Mouse (Mus musculus): Measurements from ENCODE around the gene Myl6b. TPM values are rescaled to one million over a fixed set of nuclear protein-coding genes. Genes with fewer than 3 reads are reported as not detected.
A peak's percentile ranks its signal among the peaks of the same experiment; 100 is the strongest.

The Myl6b gene
- polyA plus RNA-seq, 1 experiment from 2014 or later = 7.0 TPM

DNA sequence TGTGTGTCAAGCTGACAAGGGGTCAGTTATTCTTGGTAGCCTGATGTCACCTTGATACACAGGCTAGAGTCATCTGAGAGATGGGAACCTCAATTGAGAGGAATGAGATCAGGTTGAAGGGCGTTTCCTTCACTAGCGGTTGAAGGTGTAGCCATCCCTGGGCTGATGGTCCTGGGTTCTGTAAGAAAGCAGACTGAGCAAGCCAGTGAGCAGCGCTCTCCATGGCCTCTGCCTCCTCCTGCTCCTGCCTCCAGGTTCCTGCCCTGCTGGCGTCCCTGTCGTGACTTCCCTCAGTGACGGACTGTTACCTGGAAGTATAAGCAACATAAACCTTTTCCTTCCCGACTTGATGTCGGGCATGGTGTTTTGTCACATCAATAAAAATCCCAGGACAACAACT is 5.0 kb upstream of the Myl6b start:
- Histone ChIP-seq H3K4me1 (peaks cover 11% of the 10 kb centered on the region; the same call in 1 of the 2 replicates), H3K9me3 (replicated peaks) (no peaks in the 10 kb centered on the region), H3K9ac (replicated peaks) (no peak overlapping the region), H3K27ac (replicated peaks) (no peak overlapping the region), H3K4me2 (no peak overlapping the region), H3K4me3 (replicated peaks) (no peak overlapping the region), H3K27me3 (replicated peaks) (no peaks in the 10 kb centered on the region), H3K36me3 (no peaks in the 10 kb centered on the region)
- no peak for ATAC-seq (ENCODE audit: low FRiP score)
- 79% methylated on average over 8 of the region's 8 CpGs for WGBS

DNA sequence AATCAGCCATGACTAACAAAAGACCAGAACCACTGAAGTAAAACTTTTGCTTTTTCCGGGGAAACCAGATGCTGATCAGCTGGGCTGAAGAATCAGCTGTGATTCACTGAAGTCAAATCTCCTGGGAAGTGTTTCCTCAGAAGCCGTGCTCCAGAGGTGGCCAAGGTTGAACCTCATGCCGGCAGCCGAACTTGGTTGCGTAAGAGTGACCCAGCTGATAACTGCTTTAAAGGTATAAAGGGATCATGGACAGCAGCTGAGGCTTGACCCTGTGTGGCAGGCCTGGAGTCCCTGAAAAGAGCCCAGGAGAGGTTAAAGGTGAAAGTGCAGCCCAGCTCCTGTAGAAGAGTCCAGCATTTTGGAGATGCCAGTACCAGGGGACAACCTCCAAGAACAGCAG is 3.9 kb upstream of the Myl6b start:
- WGBS = 87% methylated on average over 5 of the region's 5 CpGs
- no peak for ATAC-seq (ENCODE audit: low FRiP score)
- H3K4me1 ChIP-seq = peaks cover 22% of the 10 kb centered on the region

GRCm38 (mm10) chr10:128499116-128499671 is 709 bp upstream of the Myl6b start:
- Histone ChIP-seq H3K27me3 (replicated peaks) (no peaks in the 10 kb centered on the region), H3K4me1 (peaks cover 40% of the 10 kb centered on the region), H3K4me3 (replicated peaks) (peak overlapping the region; percentile 62), H3K27ac (replicated peaks) (peak overlapping the region; percentile 82), H3K9me3 (replicated peaks) (no peaks in the 10 kb centered on the region), H3K36me3 (no peaks in the 10 kb centered on the region), H3K9ac (replicated peaks) (peak overlapping the region; percentile 56), H3K4me2 (peak overlapping the region; percentile 85)
- peak; percentile 8; the same call in 1 of the 2 replicates for ATAC-seq (ENCODE audit: low FRiP score)
- WGBS = 2% methylated on average over 21 of the region's 21 CpGs

More for the DNA sequence above, 3.9 kb upstream of the Myl6b start:
- H3K36me3 ChIP-seq = no peaks in the 10 kb centered on the region
- no peaks in the 10 kb centered on the region for H3K9me3 ChIP-seq (replicated peaks)
- no peak overlapping the region for H3K4me3 ChIP-seq (replicated peaks)
- H3K9ac ChIP-seq (replicated peaks) = no peak overlapping the region
- no peak overlapping the region for H3K27ac ChIP-seq (replicated peaks)
- no peaks in the 10 kb centered on the region for H3K27me3 ChIP-seq (replicated peaks)
- no peak overlapping the region for H3K4me2 ChIP-seq

DNA sequence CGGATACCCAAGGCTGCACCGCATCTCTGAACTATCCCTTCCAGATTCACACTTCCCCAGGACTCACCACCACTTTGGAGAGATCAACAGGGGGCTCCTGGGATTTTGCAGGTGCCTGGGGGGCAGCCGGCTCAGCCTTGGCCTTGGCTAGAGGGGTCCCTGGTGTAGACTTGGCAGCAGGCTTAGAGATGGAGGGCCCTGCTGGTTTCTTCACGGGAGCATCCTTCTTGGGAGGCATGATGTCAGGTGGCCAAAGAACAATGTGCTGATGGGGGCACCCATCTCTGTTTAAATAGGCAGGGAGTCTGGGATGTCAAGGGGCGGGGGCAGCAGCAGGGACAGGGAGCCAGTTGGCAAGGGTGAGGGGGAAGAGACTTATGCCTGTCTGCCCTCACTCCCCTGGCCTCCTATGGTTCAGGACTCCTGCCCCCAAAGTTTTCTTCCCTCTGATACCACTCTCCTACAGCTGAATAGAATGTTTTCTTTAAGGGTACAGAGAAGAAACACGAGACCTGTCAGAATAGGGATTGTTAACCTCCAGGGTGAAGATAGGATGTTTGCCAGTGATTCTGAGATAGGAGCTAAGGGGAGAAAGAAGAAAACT is 1.2 kb downstream of the Myl6b start:
- H3K27ac ChIP-seq (replicated peaks) = no peak overlapping the region
- H3K9ac ChIP-seq (replicated peaks) = 0 out of 2 replicates have a peak overlapping the region, but pooled peaks have one; percentile 56
- peaks cover 45% of the 10 kb centered on the region for H3K4me1 ChIP-seq
- 42% methylated on average over 6 of the region's 6 CpGs for WGBS
- no peaks in the 10 kb centered on the region for H3K27me3 ChIP-seq (replicated peaks)
- H3K9me3 ChIP-seq (replicated peaks) = no peaks in the 10 kb centered on the region
- H3K36me3 ChIP-seq = no peaks in the 10 kb centered on the region
- ATAC-seq (ENCODE audit: low FRiP score) = no peak
- peak overlapping the region; percentile 85 for H3K4me2 ChIP-seq
- 0 out of 2 replicates have a peak overlapping the region, but pooled peaks have one; percentile 62 for H3K4me3 ChIP-seq (replicated peaks)

GRCm38 (mm10) chr10:128496509-128497077 is 1.9 kb downstream of the Myl6b start:
- Histone ChIP-seq H3K27ac (replicated peaks) (no peak overlapping the region), H3K4me3 (replicated peaks) (no peak overlapping the region), H3K27me3 (replicated peaks) (no peaks in the 10 kb centered on the region), H3K4me2 (0 out of 2 replicates have a peak overlapping the region, but pooled peaks have one; percentile 85), H3K4me1 (peaks cover 51% of the 10 kb centered on the region), H3K36me3 (no peaks in the 10 kb centered on the region), H3K9ac (replicated peaks) (0 out of 2 replicates have a peak overlapping the region, but pooled peaks have one; percentile 56), H3K9me3 (replicated peaks) (no peaks in the 10 kb centered on the region)
- WGBS = 44% methylated on average over 6 of the region's 6 CpGs
- no peak for ATAC-seq (ENCODE audit: low FRiP score)

DNA sequence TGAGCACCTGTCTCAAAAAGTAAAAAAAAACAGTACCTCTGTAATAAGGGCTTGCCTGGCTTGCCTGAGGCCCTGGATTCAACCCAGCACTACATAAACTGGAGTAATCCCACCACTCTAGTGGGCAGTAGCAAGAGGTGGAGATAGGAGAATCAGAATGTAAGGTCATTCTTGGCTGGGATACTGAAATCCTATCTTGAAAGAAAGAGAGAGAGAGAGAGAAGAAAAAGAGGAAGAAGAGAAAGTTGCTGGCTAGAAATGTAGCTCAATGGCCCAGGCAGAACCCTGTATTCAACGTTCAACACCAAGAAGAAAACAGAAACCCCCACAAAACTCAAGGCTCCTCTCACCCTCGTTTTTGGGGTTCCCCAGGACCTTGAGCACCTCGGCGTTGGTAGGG is 2.6 kb downstream of the Myl6b start:
- WGBS = 86% methylated on average over 4 of the region's 4 CpGs
- H3K9me3 ChIP-seq (replicated peaks) = no peaks in the 10 kb centered on the region
- H3K4me1 ChIP-seq = peaks cover 58% of the 10 kb centered on the region
- H3K4me2 ChIP-seq = no peak overlapping the region
- H3K4me3 ChIP-seq (replicated peaks) = no peak overlapping the region
- ATAC-seq (ENCODE audit: low FRiP score) = no peak
- peaks cover 7% of the 10 kb centered on the region for H3K36me3 ChIP-seq
- H3K9ac ChIP-seq (replicated peaks) = no peak overlapping the region
- no peak overlapping the region for H3K27ac ChIP-seq (replicated peaks)
- H3K27me3 ChIP-seq (replicated peaks) = no peaks in the 10 kb centered on the region

GRCm38 (mm10) chr10:128495270-128495669 is 3.2 kb downstream of the Myl6b start:
- H3K9ac ChIP-seq (replicated peaks) = no peak overlapping the region
- peaks cover 13% of the 10 kb centered on the region for H3K36me3 ChIP-seq
- peaks cover 63% of the 10 kb centered on the region for H3K4me1 ChIP-seq
- 81% methylated on average over 2 of the region's 2 CpGs for WGBS
- H3K4me3 ChIP-seq (replicated peaks) = peak overlapping the region; percentile 86; the same call in 1 of the 2 replicates
- H3K4me2 ChIP-seq = peak overlapping the region; percentile 73
- 0 out of 2 replicates have a peak overlapping the region, but pooled peaks have one; percentile 98 for H3K27ac ChIP-seq (replicated peaks)
- no peaks in the 10 kb centered on the region for H3K27me3 ChIP-seq (replicated peaks)
- no peaks in the 10 kb centered on the region for H3K9me3 ChIP-seq (replicated peaks)
- ATAC-seq (ENCODE audit: low FRiP score) = no peak

DNA sequence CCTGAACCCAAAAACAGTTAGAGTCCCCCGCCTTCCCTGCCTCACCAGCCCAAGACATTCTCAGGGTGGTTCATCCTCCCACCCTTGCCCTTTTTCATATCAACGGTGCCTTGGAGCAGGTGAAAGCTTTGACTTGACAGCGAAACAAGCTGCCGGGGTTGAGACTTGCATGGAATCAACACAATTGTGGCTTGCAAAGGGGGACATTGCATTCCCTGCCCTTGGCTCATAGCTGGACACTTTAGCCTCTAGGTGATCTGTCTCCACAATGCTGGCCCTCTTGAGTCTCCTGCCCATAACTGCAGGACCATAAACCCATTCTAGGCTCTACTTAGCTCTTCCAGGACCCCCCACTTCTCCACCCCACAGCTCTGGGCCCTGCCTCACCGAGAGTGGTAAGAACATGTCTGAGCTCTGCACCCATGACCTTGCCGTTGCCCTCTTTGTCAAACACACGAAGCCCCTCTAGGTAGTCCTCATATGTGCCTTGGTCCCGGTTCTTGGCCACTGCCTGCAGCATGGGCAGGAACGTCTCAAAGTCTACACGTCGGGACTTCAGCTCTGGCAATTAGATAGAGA is 3.7 kb downstream of the Myl6b start:
- 59% methylated on average over 11 of the region's 11 CpGs for WGBS
- peak overlapping the region; percentile 98 for H3K27ac ChIP-seq (replicated peaks)
- peaks cover 18% of the 10 kb centered on the region for H3K36me3 ChIP-seq
- peak overlapping the region; percentile 86 for H3K4me3 ChIP-seq (replicated peaks)
- H3K9ac ChIP-seq (replicated peaks) = peak overlapping the region; percentile 81
- no peaks in the 10 kb centered on the region for H3K9me3 ChIP-seq (replicated peaks)
- peaks cover 68% of the 10 kb centered on the region for H3K4me1 ChIP-seq
- no peak for ATAC-seq (ENCODE audit: low FRiP score)
- no peaks in the 10 kb centered on the region for H3K27me3 ChIP-seq (replicated peaks)
- H3K4me2 ChIP-seq = peak overlapping the region; percentile 73

DNA sequence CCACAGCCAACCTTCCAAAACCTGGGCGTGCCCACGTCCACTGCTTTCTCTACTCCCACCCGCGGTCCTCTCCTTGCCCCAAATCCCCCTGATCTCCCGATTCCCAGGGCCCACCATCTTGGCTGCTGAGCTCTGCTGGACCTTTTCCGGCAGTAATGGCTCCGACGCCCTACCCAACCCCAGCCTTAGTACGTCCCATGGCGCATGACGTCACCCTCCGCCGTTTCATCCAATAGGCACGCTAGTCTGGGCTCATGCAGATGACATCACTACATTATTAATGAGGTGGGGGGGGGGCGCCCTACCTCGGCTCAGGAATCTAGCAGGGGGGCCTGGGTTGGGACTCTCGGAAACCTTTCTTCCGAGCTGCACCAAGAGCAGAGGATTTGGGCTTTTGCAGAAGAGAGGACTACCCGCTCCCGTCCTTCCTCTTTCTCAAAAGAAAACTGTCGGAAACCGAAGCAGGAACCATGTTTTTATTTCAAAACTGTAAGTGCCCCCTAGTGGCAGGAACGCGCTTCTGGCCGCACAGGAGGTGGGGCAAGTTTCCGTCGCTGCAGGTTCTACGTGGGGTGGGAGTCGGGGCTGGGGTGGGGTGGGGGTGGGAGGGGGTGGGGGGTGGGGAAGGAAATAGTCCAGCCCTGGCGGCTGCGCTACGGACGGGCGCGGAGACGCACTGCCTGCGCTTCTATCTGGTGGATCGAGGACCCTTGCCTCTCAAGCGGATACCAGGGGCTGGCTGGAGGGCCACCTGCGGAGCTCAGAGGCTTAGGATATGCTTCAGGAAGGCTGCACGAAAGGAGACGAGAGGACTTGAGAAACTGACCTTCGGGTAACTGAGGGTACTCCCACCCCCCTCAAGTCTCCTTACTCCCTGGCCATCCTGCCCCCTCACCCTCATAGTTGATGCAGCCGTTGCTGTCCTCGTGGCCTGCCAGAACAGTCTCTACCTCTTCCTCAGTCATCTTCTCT is 4.5 kb downstream of the Myl6b start, which contains the start of gene Myl6:
Myl6 (minus strand) TSS at position 451 of the 972 bp plus-strand sequence.
- peak; percentile 94 for ATAC-seq (ENCODE audit: low FRiP score)
- Histone ChIP-seq H3K4me3 (replicated peaks) (peak within 1 kb of the TSS; percentile 86), H3K27ac (replicated peaks) (peak within 1 kb of the TSS; percentile 98), H3K4me2 (peak within 1 kb of the TSS; percentile 73), H3K9me3 (replicated peaks) (no peaks in the 10 kb centered on the region), H3K27me3 (replicated peaks) (no peaks in the 10 kb centered on the region), H3K4me1 (peaks cover 65% of the 10 kb centered on the region), H3K9ac (replicated peaks) (peak within 1 kb of the TSS; percentile 91), H3K36me3 (peaks cover 26% of the 10 kb centered on the region)
- under 1% methylated on average over 45 of the region's 45 CpGs for WGBS

GRCm38 (mm10) chr10:128493319-128493694 is 5.2 kb downstream of the Myl6b start:
- Histone ChIP-seq H3K4me1 (peaks cover 63% of the 10 kb centered on the region), H3K36me3 (peaks cover 33% of the 10 kb centered on the region), H3K9ac (replicated peaks) (peak overlapping the region; percentile 91), H3K27me3 (replicated peaks) (no peaks in the 10 kb centered on the region), H3K9me3 (replicated peaks) (no peaks in the 10 kb centered on the region), H3K4me2 (peak overlapping the region; percentile 73), H3K4me3 (replicated peaks) (peak overlapping the region; percentile 86), H3K27ac (replicated peaks) (peak overlapping the region; percentile 98)
- WGBS = 0% methylated on average over 12 of the region's 12 CpGs
- peak; percentile 19 for ATAC-seq (ENCODE audit: low FRiP score)

Measured in neural tube, embryonic 15.5 days (tissue).